Mouse (Mus musculus): ENCODE results near the gene Ubqln1. TPM values are rescaled to one million over a fixed set of nuclear protein-coding genes. Genes with fewer than 3 reads are reported as not detected.

Gene Ubqln1
- polyA plus RNA-seq, 1 experiment = 56.9 TPM

DNA sequence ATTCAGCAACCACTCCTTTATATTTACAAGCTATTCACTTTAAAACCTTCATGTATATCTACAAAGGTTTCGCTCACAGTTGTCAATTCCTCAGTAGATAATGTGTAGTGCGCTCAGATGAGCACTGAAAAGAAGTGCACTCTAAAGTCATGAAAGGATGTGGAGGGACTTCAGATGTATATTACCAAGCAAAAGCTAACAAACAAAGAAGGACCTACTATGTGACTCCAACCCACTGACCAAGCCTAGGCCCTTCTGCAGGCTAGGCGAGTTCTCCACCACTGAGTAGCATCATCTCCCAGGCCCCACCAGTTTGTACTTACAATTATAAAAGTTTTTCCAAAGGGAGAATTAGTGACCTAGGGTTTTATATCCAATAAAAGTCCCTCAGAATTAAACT lies 11.3 kb downstream of the Ubqln1 start:
- Histone ChIP-seq H3K4me1 (ENCODE audit: control insufficient read depth, insufficient read depth, low read length) (peaks cover 21% of the 10 kb centered on the region), H3K27ac (ENCODE audit: insufficient read depth, low read depth, low read length) (no peak overlapping the region), H3K4me3 (ENCODE audit: insufficient read depth, low read length) (no peak overlapping the region)
- no peak for TF ChIP-seq POLR2A (IDR thresholded peaks at IDR 0.05; ENCODE audit: borderline replicate concordance, low read depth, low read length)
- no peak for TF ChIP-seq CTCF (IDR thresholded peaks at IDR 0.05; ENCODE audit: low read depth, low read length)

DNA sequence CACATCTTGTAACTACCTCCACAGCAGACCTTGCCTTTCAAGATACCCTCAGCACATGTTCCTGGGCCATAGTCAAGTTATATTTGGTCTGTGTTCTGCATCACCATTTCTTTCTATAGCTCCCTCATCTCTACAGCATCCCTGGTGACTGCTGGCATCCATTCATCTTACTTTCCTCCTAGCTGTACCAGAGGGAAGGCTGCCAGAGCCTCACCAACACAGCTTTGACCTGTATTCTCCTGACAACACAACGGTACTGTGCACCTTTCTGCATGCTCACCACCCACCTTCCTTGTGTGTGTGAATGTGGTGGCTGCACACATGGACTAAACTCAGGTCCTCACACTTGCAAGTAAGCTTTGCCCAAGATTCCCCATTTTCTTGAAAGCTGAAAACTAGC lies 12.6 kb downstream of the Ubqln1 start:
- Histone ChIP-seq H3K4me1 (ENCODE audit: control insufficient read depth, insufficient read depth, low read length) (peaks cover 21% of the 10 kb centered on the region), H3K27ac (ENCODE audit: insufficient read depth, low read depth, low read length) (no peak overlapping the region), H3K4me3 (ENCODE audit: insufficient read depth, low read length) (no peak overlapping the region)
- TF ChIP-seq CTCF (IDR thresholded peaks at IDR 0.05; ENCODE audit: low read depth, low read length) = no peak
- no peak for TF ChIP-seq POLR2A (IDR thresholded peaks at IDR 0.05; ENCODE audit: borderline replicate concordance, low read depth, low read length)

DNA sequence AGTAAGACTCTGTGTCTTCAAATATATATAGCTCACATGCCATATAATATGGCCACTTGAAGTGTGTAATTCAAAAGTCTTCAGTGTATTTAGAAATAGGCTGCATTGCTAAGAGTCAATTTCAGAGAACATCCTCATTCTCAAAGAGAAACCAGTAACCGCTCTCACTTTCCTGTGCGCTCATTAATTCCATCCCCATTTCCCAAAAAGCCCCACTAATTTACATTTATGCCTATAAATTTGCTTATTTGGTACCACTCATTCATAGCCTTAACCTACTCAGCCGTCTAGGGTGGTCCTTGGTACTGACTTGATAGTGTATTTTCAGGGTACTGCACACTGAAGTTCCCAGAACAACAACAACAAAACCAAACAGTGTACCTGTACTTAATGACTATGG lies 13.5 kb downstream of the Ubqln1 start:
- TF ChIP-seq CTCF (IDR thresholded peaks at IDR 0.05; ENCODE audit: low read depth, low read length) (no peak), POLR2A (IDR thresholded peaks at IDR 0.05; ENCODE audit: borderline replicate concordance, low read depth, low read length) (no peak)
- Histone ChIP-seq H3K4me3 (ENCODE audit: insufficient read depth, low read length) (no peak overlapping the region), H3K27ac (ENCODE audit: insufficient read depth, low read depth, low read length) (no peak overlapping the region), H3K4me1 (ENCODE audit: control insufficient read depth, insufficient read depth, low read length) (peaks cover 19% of the 10 kb centered on the region)

DNA sequence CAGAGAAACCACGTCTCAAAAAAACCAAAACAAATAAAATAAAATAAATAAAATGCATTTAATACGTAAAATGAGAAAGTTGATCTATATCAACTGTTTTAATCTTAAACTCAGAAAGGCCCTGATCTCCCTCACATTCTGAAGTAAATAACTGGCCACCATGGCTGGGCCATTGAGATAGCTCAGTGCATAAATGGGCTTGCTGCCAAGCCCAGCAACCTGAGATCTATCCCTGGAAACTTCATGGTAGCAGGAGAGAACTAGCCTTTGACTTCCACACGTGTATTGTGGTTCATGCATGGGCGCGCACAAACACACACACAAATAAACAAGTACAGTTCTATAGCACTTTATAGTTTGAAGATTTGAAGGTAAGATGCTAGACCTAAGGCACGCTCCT lies 14.1 kb downstream of the Ubqln1 start:
- Histone ChIP-seq H3K27ac (ENCODE audit: insufficient read depth, low read depth, low read length) (no peak overlapping the region), H3K4me1 (ENCODE audit: control insufficient read depth, insufficient read depth, low read length) (peaks cover 14% of the 10 kb centered on the region), H3K4me3 (ENCODE audit: insufficient read depth, low read length) (no peak overlapping the region)
- TF ChIP-seq CTCF (IDR thresholded peaks at IDR 0.05; ENCODE audit: low read depth, low read length) (no peak), POLR2A (IDR thresholded peaks at IDR 0.05; ENCODE audit: borderline replicate concordance, low read depth, low read length) (no peak)

DNA sequence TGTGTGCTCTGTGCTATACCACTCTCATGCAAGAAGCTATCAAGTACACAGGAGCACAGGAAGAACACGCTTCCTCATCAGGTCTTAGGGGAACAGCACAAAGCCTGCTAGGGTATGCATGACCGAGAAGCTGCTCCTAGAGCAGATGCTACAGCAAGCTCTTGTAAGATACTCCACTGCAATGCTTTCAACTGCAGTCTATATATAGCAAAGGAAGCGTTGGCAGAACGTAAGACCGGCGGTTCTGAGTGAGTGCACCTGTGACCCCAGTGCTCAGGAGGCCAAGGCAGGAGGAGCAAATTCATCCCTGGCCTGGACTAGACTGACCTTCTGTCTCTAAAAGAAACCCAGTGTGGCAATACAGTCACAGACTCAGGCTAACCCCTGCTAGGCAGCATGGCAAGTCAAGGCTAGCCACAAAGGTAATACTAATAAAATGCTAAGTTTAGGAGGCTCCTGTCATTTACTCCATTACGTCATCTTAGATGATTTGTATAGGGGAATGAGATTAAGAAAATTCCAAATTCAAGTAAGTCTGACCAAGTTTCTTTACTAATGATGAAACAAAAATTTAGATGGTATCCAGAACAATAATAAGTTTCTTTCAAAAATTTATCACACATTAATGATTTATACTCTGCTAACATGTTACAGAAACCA lies 17.3 kb downstream of the Ubqln1 start:
- no peak for TF ChIP-seq CTCF (IDR thresholded peaks at IDR 0.05; ENCODE audit: low read depth, low read length)

DNA sequence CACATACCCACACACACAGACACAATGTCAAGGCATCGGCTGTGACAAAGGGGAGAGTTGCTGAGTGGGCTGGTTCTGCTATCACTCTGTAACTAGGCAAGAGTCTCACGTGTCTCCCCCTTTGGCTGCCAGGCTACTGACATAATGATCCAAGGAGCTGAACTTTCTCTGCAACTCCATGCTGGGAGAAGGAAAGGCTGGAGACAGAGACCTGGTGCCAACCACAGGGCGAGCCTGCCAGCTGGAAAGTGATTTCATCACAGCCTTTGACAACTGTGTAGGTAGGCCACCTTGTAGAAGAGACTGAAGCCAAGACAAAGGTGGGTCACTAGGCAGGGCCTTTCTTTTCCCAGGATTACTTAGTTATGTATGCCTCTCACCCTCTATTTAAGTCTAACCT lies 18.2 kb downstream of the Ubqln1 start:
- H3K4me3 ChIP-seq (ENCODE audit: insufficient read depth, low read length) = no peak overlapping the region
- H3K27ac ChIP-seq (ENCODE audit: insufficient read depth, low read depth, low read length) = no peak overlapping the region
- H3K4me1 ChIP-seq (ENCODE audit: control insufficient read depth, insufficient read depth, low read length) = peaks cover 7% of the 10 kb centered on the region
- no peak for TF ChIP-seq POLR2A (IDR thresholded peaks at IDR 0.05; ENCODE audit: borderline replicate concordance, low read depth, low read length)
- no peak for TF ChIP-seq CTCF (IDR thresholded peaks at IDR 0.05; ENCODE audit: low read depth, low read length)

More for the DNA sequence above, 17.3 kb downstream of the Ubqln1 start:
- Histone ChIP-seq H3K4me3 (ENCODE audit: insufficient read depth, low read length) (no peak overlapping the region), H3K27ac (ENCODE audit: insufficient read depth, low read depth, low read length) (no peak overlapping the region), H3K4me1 (ENCODE audit: control insufficient read depth, insufficient read depth, low read length) (peaks cover 7% of the 10 kb centered on the region)

DNA sequence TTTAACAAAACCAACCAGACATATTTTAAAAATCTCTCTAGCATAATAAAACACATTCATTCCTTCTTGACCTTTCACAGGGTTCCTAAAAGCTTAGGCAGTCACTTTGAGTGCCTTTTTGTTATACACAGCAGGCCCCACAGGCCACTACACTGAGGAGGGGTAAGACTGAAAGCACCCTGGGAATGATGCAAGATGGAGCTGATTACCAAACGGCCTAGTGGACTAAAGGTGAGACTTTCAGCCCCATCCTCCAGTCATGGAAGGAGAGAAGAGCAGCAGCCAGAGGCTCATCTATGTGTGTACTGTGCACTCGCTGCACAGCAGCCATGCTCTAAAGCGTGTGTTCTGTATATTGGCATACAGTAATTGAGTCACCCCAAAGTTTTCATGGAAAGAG lies 20.5 kb downstream of the Ubqln1 start:
- no peak overlapping the region for H3K27ac ChIP-seq (ENCODE audit: insufficient read depth, low read depth, low read length)
- no peak for TF ChIP-seq POLR2A (IDR thresholded peaks at IDR 0.05; ENCODE audit: borderline replicate concordance, low read depth, low read length)
- no peak for TF ChIP-seq CTCF (IDR thresholded peaks at IDR 0.05; ENCODE audit: low read depth, low read length)
- H3K4me1 ChIP-seq (ENCODE audit: control insufficient read depth, insufficient read depth, low read length) = no peaks in the 10 kb centered on the region
- H3K4me3 ChIP-seq (ENCODE audit: insufficient read depth, low read length) = no peak overlapping the region

DNA sequence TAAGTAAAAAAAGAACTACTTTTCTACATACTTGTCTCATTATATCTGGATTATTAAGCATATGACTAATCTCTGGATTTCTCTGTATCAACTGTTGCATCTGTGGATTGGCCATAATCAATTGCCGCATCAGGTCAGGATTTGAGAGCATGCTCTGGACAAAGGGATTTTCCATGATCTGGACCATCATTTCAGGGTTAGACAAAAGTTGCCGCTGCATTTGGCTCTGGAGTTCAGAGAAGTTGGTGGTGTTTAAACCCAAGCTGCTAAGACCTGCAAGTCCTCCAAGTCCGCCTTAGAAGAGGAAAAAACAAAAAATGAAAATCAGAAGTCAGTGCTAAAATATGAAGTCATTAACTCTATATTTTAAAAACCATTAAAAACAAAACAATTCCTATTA lies 22.2 kb downstream of the Ubqln1 start:
- no peak overlapping the region for H3K27ac ChIP-seq (ENCODE audit: insufficient read depth, low read depth, low read length)
- no peak overlapping the region for H3K4me3 ChIP-seq (ENCODE audit: insufficient read depth, low read length)
- no peak for TF ChIP-seq POLR2A (IDR thresholded peaks at IDR 0.05; ENCODE audit: borderline replicate concordance, low read depth, low read length)
- TF ChIP-seq CTCF (IDR thresholded peaks at IDR 0.05; ENCODE audit: low read depth, low read length) = no peak
- H3K4me1 ChIP-seq (ENCODE audit: control insufficient read depth, insufficient read depth, low read length) = no peaks in the 10 kb centered on the region

DNA sequence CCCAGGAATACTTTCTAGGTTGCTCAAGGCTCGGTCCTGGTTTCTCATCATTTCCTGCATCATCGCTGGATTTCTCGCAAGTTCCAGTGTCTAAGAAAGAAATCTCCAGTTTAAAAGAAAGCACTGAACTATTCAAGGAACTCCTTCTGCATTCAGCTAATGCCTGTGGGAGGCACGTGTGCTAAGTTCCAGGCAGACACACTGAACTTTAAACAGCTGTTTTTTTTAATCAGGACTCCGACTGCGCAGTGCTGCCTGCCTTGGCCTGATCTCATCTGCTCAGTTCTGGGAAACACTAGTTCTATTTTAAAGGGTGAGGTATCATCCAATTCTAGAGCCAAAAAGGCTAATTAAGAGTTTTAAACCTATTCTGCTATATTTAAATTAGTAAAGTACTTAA lies 23.3 kb downstream of the Ubqln1 start:
- no peaks in the 10 kb centered on the region for H3K4me1 ChIP-seq (ENCODE audit: control insufficient read depth, insufficient read depth, low read length)
- TF ChIP-seq POLR2A (IDR thresholded peaks at IDR 0.05; ENCODE audit: borderline replicate concordance, low read depth, low read length) (no peak), CTCF (IDR thresholded peaks at IDR 0.05; ENCODE audit: low read depth, low read length) (no peak)

DNA sequence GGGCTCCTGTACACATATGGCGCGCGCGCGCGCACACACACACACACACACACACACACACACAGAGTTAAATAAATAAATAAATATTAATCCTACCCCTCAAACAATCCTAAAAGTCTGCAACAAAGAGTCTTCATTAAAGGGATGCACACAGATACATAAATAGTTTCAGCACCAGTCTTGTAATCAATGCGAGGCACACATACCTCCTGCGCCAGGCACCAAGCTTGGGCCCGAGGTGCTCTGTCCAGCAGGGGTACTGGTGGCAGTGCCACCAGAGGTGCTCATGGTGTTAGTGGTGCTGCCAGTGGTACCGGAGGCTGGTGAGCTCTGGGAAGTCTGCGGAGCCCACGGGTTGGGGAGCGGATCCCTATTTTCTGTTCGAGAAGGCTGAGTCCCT lies 23.9 kb downstream of the Ubqln1 start:
- no peak overlapping the region for H3K27ac ChIP-seq (ENCODE audit: insufficient read depth, low read depth, low read length)
- no peak for TF ChIP-seq CTCF (IDR thresholded peaks at IDR 0.05; ENCODE audit: low read depth, low read length)
- TF ChIP-seq POLR2A (IDR thresholded peaks at IDR 0.05; ENCODE audit: borderline replicate concordance, low read depth, low read length) = no peak
- H3K4me1 ChIP-seq (ENCODE audit: control insufficient read depth, insufficient read depth, low read length) = no peaks in the 10 kb centered on the region
- no peak overlapping the region for H3K4me3 ChIP-seq (ENCODE audit: insufficient read depth, low read length)

More for the DNA sequence above, 23.3 kb downstream of the Ubqln1 start:
- Histone ChIP-seq H3K27ac (ENCODE audit: insufficient read depth, low read depth, low read length) (no peak overlapping the region), H3K4me3 (ENCODE audit: insufficient read depth, low read length) (no peak overlapping the region)

DNA sequence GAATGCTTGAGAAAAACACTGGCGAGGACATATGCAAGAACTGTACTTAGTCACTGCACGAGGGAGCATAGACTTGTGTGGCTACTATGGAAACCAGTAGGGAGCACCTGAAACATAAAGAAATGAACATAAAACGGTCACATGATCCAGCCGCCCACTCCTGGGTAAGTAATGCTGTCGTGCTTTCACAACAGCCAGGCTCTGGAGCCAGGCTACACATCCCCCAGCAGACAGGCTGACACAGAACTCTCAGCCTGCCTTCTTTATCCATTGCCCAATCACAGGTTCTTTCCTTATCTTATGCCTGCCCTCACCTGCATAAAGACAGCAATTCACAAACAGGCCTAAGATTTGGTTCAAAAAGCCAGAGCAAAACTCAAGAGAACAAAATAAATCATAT lies 26.0 kb downstream of the Ubqln1 start:
- Histone ChIP-seq H3K27ac (ENCODE audit: insufficient read depth, low read depth, low read length) (no peak overlapping the region), H3K4me1 (ENCODE audit: control insufficient read depth, insufficient read depth, low read length) (no peaks in the 10 kb centered on the region), H3K4me3 (ENCODE audit: insufficient read depth, low read length) (no peak overlapping the region)
- TF ChIP-seq POLR2A (IDR thresholded peaks at IDR 0.05; ENCODE audit: borderline replicate concordance, low read depth, low read length) = no peak
- no peak for TF ChIP-seq CTCF (IDR thresholded peaks at IDR 0.05; ENCODE audit: low read depth, low read length)
